15 mouse cellular contexts compared by ENCODE assay signal in genomic region chr7:40389795-40390194, GRCm38 (mm10).
DNase-seq lines count a peak whose midpoint lies in the region; ATAC-seq and TF ChIP-seq lines count a peak whose summit lies in the region.
"Had no signal": no experiment of that assay in that cellular context is flagged by ENCODE, and none has a peak within 500 bp of the region (broad histone marks: within the 10 kb centered on the region; RNA-seq: fewer than 3 reads in every experiment).

No protein-coding gene starts in this region.

- H3K27ac ChIP-seq in forebrain, postnatal 0 days (ENCODE audit: low read depth, low read length): no peak overlapping the region
- no peak overlapping the region for H3K27ac ChIP-seq in forebrain, embryonic 10.5 days
- no peak overlapping the region for H3K27ac ChIP-seq in kidney, adult 2 months (ENCODE audit: insufficient read depth, low read depth, low read length)
- H3K27ac ChIP-seq in midbrain, postnatal 0 days (ENCODE audit: low read depth, low read length): no peak overlapping the region
- H3K27ac ChIP-seq in midbrain, embryonic 13.5 days: no peak overlapping the region
- H3K27ac ChIP-seq: heart, embryonic 10.5 days; limb, embryonic 13.5 days; liver, embryonic 15.5 days had no signal

- no peak overlapping the region for H3K9ac ChIP-seq in forebrain, postnatal 0 days
- H3K9ac ChIP-seq in midbrain, postnatal 0 days (replicated peaks; ENCODE audit: low read length, poor library complexity, severe bottlenecking): no peak overlapping the region
- H3K9ac ChIP-seq in midbrain, embryonic 13.5 days (replicated peaks): no peak overlapping the region
- H3K9ac ChIP-seq: limb, embryonic 13.5 days; liver, embryonic 15.5 days had no signal

- peaks cover 18% of the 10 kb centered on the region for H3K4me1 ChIP-seq in forebrain, postnatal 0 days (ENCODE audit: insufficient read depth)
- H3K4me1 ChIP-seq in forebrain, embryonic 10.5 days: peaks cover 32% of the 10 kb centered on the region
- H3K4me1 ChIP-seq in kidney, adult 2 months (ENCODE audit: control insufficient read depth, insufficient read depth, low read length): no peaks in the 10 kb centered on the region
- H3K4me1 ChIP-seq in midbrain, postnatal 0 days (ENCODE audit: insufficient read depth, low read length): peaks cover 5% of the 10 kb centered on the region; the same call in 1 of the 2 replicates
- H3K4me1 ChIP-seq in midbrain, embryonic 13.5 days (replicated peaks): peaks cover 35% of the 10 kb centered on the region
- H3K4me1 ChIP-seq: limb, embryonic 13.5 days; liver, embryonic 15.5 days had no signal

- H3K4me2 ChIP-seq in forebrain, postnatal 0 days (ENCODE audit: low read depth): no peak overlapping the region
- no peak overlapping the region for H3K4me2 ChIP-seq in midbrain, postnatal 0 days (ENCODE audit: low read depth, low read length, poor library complexity, severe bottlenecking)
- H3K4me2 ChIP-seq in midbrain, embryonic 13.5 days (replicated peaks): no peak overlapping the region
- H3K4me2 ChIP-seq: limb, embryonic 13.5 days; liver, embryonic 15.5 days had no signal

- 48% methylated on average over 3 of the region's 3 CpGs for WGBS in forebrain, postnatal 0 days
- WGBS in forebrain, embryonic 10.5 days: 36% methylated on average over 3 of the region's 3 CpGs
- WGBS in kidney, adult 2 months: 49% methylated on average over 3 of the region's 3 CpGs
- whole genome bisulfite sequencing in midbrain, postnatal 0 days: 52% methylated on average over 3 of the region's 3 CpGs
- WGBS in midbrain, embryonic 13.5 days: 30% methylated on average over 3 of the region's 3 CpGs

- DNase-seq in forebrain, postnatal 0 days: no peak
- no peak for DNase-seq in forebrain, embryonic 10.5 days (ENCODE audit: extremely low spot score, low spot score)
- DNase-seq in kidney, adult 2 months: peak; percentile 7
- no peak for DNase-seq in kidney, postnatal 10 days
- no peak for DNase-seq in midbrain, postnatal 0 days (ENCODE audit: low spot score)
- DNase-seq in spleen, adult 18-20 months: no peak
- no peak for DNase-seq in adrenal gland, adult 8-10 months
- DNase-seq: cerebellum, adult 9-11 months; lung, postnatal 14 days; thymus, adult 18-20 months had no signal

- no peaks in the 10 kb centered on the region for H3K27me3 ChIP-seq in forebrain, postnatal 0 days (ENCODE audit: insufficient read depth, low read length)
- H3K27me3 ChIP-seq in forebrain, embryonic 10.5 days (ENCODE audit: poor library complexity, severe bottlenecking): 0 out of 2 replicates have a peak, but pooled peaks cover 6% of the 10 kb centered on the region
- no peaks in the 10 kb centered on the region for H3K27me3 ChIP-seq in kidney, adult 2 months (replicated peaks; ENCODE audit: control insufficient read depth, insufficient read depth, low read length)
- no peaks in the 10 kb centered on the region for H3K27me3 ChIP-seq in midbrain, postnatal 0 days (ENCODE audit: insufficient read depth, low read length)
- H3K27me3 ChIP-seq in midbrain, embryonic 13.5 days: no peaks in the 10 kb centered on the region
- H3K27me3 ChIP-seq: liver, embryonic 15.5 days had no signal

- TF ChIP-seq POLR2A in kidney, adult 2 months (IDR thresholded peaks at IDR 0.05; ENCODE audit: low read depth, low read length): no peak

- H3K36me3 ChIP-seq in forebrain, postnatal 0 days (ENCODE audit: insufficient read depth): no peaks in the 10 kb centered on the region
- no peaks in the 10 kb centered on the region for H3K36me3 ChIP-seq in forebrain, embryonic 10.5 days (replicated peaks)
- H3K36me3 ChIP-seq in kidney, adult 2 months (ENCODE audit: control insufficient read depth, insufficient read depth, low read length): no peaks in the 10 kb centered on the region
- no peaks in the 10 kb centered on the region for H3K36me3 ChIP-seq in midbrain, postnatal 0 days (ENCODE audit: insufficient read depth, low read length)
- no peaks in the 10 kb centered on the region for H3K36me3 ChIP-seq in midbrain, embryonic 13.5 days
- H3K36me3 ChIP-seq: heart, embryonic 10.5 days; limb, embryonic 13.5 days; liver, embryonic 15.5 days had no signal

- no peaks in the 10 kb centered on the region for H3K9me3 ChIP-seq in forebrain, postnatal 0 days (ENCODE audit: low read length)
- no peaks in the 10 kb centered on the region for H3K9me3 ChIP-seq in forebrain, embryonic 10.5 days
- H3K9me3 ChIP-seq in midbrain, postnatal 0 days (ENCODE audit: low read length): no peaks in the 10 kb centered on the region
- no peaks in the 10 kb centered on the region for H3K9me3 ChIP-seq in midbrain, embryonic 13.5 days
- H3K9me3 ChIP-seq: heart, embryonic 10.5 days; limb, embryonic 13.5 days; liver, embryonic 15.5 days had no signal

- TF ChIP-seq CTCF in forebrain, postnatal 0 days (IDR thresholded peaks at IDR 0.05; ENCODE audit: low read depth): peak; percentile 31
- no peak for TF ChIP-seq CTCF in kidney, adult 2 months (conservative IDR thresholded peaks at IDR 0.05; ENCODE audit: insufficient read depth, insufficient read length, low read depth, low read length)
- peak; percentile 45 for TF ChIP-seq CTCF in midbrain, postnatal 0 days (IDR thresholded peaks at IDR 0.05)

- no peak for ATAC-seq in forebrain, postnatal 0 days
- ATAC-seq in midbrain, postnatal 0 days (ENCODE audit: low FRiP score): no peak
- ATAC-seq in midbrain, embryonic 13.5 days: no peak
- ATAC-seq: intestine, embryonic 16.5 days had no signal

- H3K4me3 ChIP-seq in forebrain, postnatal 0 days (ENCODE audit: low read depth, low read length): no peak overlapping the region
- no peak overlapping the region for H3K4me3 ChIP-seq in forebrain, embryonic 10.5 days
- no peak overlapping the region for H3K4me3 ChIP-seq in kidney, adult 2 months (ENCODE audit: insufficient read depth, low read depth, low read length)
- no peak overlapping the region for H3K4me3 ChIP-seq in midbrain, postnatal 0 days (ENCODE audit: low read depth, low read length)
- no peak overlapping the region for H3K4me3 ChIP-seq in midbrain, embryonic 13.5 days (replicated peaks)
- H3K4me3 ChIP-seq: heart, embryonic 10.5 days; limb, embryonic 13.5 days; liver, embryonic 15.5 days had no signal
